Mouse (Mus musculus) forebrain, embryonic 13.5 days (tissue): Measurements from ENCODE around the gene Slc25a12. TPM values are rescaled to one million over a fixed set of nuclear protein-coding genes. Genes with fewer than 3 reads are reported as not detected.
"Not testable (repeated sequence)": the region's sequence is repeated elsewhere in the genome, so short reads cannot be mapped to it uniquely, and the experiment has no call there.

Experiments
- ATAC-seq: fragments of 200-750 bp; cut with Nextera tagmentation; 2 replicates; pipeline ENCODE4 v1.8.0; 2017
- H3K27ac ChIP-seq: fragments of 300-500 bp; sonication (generic); 2 replicates; pipeline ENCODE4 v1.5.1; 2015; ENCODE audit warnings: inconsistent platforms, mild to moderate bottlenecking, moderate library complexity
- H3K27me3 ChIP-seq: fragments of 300-500 bp; sonication (generic); 2 replicates; pipeline ENCODE4 v1.6.1; 2015; ENCODE audit warnings: mild to moderate bottlenecking, inconsistent platforms
- H3K36me3 ChIP-seq: fragments of 300-500 bp; sonication (generic); 2 replicates; pipeline ENCODE4 v1.6.1; 2015; ENCODE audit warnings: mild to moderate bottlenecking, inconsistent platforms; ENCODE audit not compliant: poor library complexity, severe bottlenecking
- H3K4me1 ChIP-seq: fragments of 300-500 bp; sonication (generic); 2 replicates; pipeline ENCODE4 v1.6.1; 2015; ENCODE audit warnings: inconsistent platforms
- H3K4me2 ChIP-seq: fragments of 300-500 bp; sonication (generic); 2 replicates; pipeline ENCODE4 v1.6.1; 2015; ENCODE audit warnings: inconsistent platforms, mild to moderate bottlenecking, moderate library complexity
- H3K4me3 ChIP-seq: fragments of 300-500 bp; sonication (generic); 2 replicates; pipeline ENCODE4 v1.5.1; 2015; ENCODE audit warnings: mild to moderate bottlenecking, inconsistent platforms
- H3K9ac ChIP-seq: fragments of 300-500 bp; sonication (generic); 2 replicates; pipeline ENCODE4 v1.6.1; 2015; ENCODE audit warnings: mild to moderate bottlenecking, inconsistent platforms
- H3K9me3 ChIP-seq: fragments of 300-500 bp; sonication (generic); replicated peaks from 2 replicates; pipeline ENCODE4 v1.6.1; 2016; ENCODE audit warnings: inconsistent platforms
- WGBS: fragments of 180-500 bp; shearing (Covaris S2); methylation state at CpG from one replicate; pipeline ENCODE4 v1.1.7; 2015; 5-methylcytosine and 5-hydroxymethylcytosine counted together
- polyA plus RNA-seq: library from polyadenylated mRNA; unstranded; fragments of >200 nt; fragmentation: Nextera tagmentation; extraction: Ambion mirVana; gene quantifications from 2 replicates; pipeline ENCODE4 v1.2.1, GENCODE M21; 2015

The Slc25a12 gene
- 63.3 and 66.5 TPM in 2 replicates for polyA plus RNA-seq

DNA sequence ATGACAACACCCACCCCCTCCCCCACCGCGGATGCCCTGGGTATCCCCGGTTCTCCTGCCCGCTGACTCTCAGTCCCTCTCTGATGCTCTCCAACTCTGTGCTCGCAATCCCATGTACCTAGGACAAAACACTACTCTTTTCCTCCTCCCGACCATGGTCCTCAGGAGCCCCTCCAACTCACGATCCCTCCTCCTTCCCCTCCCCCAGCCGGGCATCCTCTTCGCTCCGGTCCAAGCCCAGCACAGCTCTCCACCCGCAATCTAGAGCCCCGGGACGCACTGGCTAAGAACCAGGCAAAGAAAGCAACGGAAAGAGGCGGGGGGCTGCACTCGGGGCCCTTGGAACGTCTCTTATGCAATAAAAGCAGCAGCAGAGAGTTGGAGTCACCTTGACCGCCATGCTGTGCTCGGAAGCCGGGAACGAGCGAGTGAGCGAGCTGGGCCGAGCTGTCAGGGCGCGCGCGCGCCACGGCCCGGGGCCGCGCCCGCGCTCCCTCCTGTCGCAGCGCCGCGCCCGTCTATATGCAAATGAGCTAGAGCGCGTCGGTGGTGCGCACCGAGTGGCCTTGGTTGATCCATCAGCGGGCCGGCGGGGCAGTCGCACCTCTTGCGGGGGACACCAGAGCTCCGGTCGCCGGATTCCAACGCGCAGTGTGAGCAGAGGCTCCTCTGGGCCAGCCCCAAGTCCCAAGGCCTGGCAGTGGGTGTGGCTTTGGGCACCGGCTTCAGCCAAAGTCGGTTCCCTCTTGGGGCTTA, at the start of gene Slc25a12:
TSS of gene Slc25a12 (minus strand) at position 625 of the 756 bp plus-strand sequence.
- Histone ChIP-seq H3K27ac (peak within 1 kb of the TSS; percentile 74), H3K4me2 (peak within 1 kb of the TSS; percentile 62), H3K9me3 (no peaks in the 10 kb centered on the region), H3K4me1 (peaks cover 25% of the 10 kb centered on the region), H3K4me3 (peak within 1 kb of the TSS; percentile 60), H3K36me3 (peaks cover 1% of the 10 kb centered on the region; the same call in 1 of the 2 replicates), H3K27me3 (no peaks in the 10 kb centered on the region), H3K9ac (peak within 1 kb of the TSS; percentile 80)
- peak; percentile 94 for ATAC-seq
- under 1% methylated on average over 57 of the region's 57 CpGs for WGBS

- 92% methylated on average over 1 of the region's 1 CpGs for WGBS
- Histone ChIP-seq H3K4me1 (no peaks in the 10 kb centered on the region), H3K9me3 (no peaks in the 10 kb centered on the region), H3K4me2 (no peak overlapping the region), H3K36me3 (peaks cover 45% of the 10 kb centered on the region), H3K4me3 (no peak overlapping the region), H3K27me3 (no peaks in the 10 kb centered on the region), H3K9ac (no peak overlapping the region), H3K27ac (no peak overlapping the region)
- ATAC-seq = no peak
Measured at GRCm38 (mm10) chr2:71405613-71406012, 38.1 kb upstream of the Slc25a12 start.

DNA sequence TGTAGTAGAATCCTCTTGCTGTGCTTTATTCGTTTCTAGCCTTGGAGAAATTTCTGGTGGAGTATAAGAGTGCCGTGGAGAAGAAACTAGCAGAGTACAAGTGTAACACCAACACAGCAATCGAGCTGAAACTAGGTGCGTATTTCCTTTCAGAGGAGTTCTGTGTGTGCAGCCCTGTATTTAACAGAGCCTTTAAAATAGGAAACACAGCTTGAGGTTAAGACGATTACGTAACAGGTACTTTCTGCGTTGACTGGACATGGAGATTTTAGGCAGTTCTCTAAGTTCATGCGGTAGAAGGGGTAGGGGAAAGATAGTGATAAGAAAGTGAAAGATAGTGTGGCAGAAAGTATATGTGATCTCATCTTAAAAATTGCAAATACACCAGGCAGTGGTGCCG, 22.3 kb upstream of the Slc25a12 start:
- peak overlapping the region; percentile 85 for H3K9ac ChIP-seq

DNA sequence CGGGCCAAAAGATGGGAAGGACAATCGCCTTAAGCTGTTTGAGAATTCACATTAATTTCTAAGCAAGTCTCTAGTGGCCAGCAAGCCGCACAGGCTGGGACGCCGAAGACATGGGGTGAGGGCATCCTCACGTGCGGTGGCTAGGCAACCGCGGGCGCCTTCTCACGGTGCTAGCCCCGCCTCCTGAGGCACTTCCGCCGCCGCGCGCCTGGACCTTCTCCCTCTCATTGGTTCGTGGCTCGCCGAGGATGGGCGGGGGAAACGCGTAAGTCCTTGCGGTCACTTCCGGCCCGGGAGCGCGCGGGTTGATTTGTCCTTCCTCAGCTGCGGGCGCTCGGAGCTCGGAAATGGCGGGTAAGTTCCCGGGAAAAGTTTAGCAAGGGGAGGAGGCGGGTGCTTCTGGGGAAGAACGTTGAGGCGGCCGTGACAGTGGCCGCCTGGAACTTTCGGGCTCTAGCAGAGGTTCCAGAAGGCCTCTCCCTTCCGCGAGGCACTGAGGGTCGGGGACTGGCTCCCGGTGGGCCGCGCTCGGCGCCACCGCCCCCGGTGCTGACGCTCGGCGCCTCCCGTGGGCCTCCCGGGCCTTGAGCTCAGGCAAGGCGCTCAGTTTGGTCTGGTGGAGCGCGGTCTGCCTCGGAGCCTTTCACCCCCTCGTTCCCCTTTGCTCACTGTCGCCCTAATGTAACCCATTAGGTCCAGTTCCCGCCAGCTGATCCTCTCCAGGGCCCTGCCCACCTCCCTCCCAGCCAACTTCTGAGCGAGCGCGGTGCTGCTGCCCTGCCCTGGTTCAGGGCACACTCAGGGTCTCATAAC, 21.6 kb upstream of the Slc25a12 start, which contains the start of gene Hat1:
TSS of gene Hat1 (plus strand) at position 8 of the 813 bp plus-strand sequence.
- peak; percentile 100 for ATAC-seq
- no peaks in the 10 kb centered on the region for H3K27me3 ChIP-seq
- peaks cover 16% of the 10 kb centered on the region; the same call in 1 of the 2 replicates for H3K4me1 ChIP-seq
- peak within 1 kb of the TSS; percentile 51 for H3K27ac ChIP-seq
- H3K36me3 ChIP-seq = peaks cover 18% of the 10 kb centered on the region
- H3K4me2 ChIP-seq = peak within 1 kb of the TSS; percentile 73
- no peaks in the 10 kb centered on the region for H3K9me3 ChIP-seq
- peak within 1 kb of the TSS; percentile 85 for H3K4me3 ChIP-seq
- WGBS = under 1% methylated on average over 65 of the region's 66 CpGs
- peak within 1 kb of the TSS; percentile 85 for H3K9ac ChIP-seq

More for the DNA sequence above, 22.3 kb upstream of the Slc25a12 start:
- Histone ChIP-seq H3K4me1 (peaks cover 16% of the 10 kb centered on the region; the same call in 1 of the 2 replicates), H3K4me3 (peak overlapping the region; percentile 85), H3K9me3 (no peaks in the 10 kb centered on the region), H3K27ac (no peak overlapping the region), H3K36me3 (peaks cover 25% of the 10 kb centered on the region), H3K4me2 (peak overlapping the region; percentile 73), H3K27me3 (no peaks in the 10 kb centered on the region)
- WGBS = 66% methylated on average over 9 of the region's 9 CpGs
- no peak for ATAC-seq

GRCm38 (mm10) chr2:71387766-71388165, 20.2 kb upstream of the Slc25a12 start:
- Histone ChIP-seq H3K9me3 (no peaks in the 10 kb centered on the region), H3K36me3 (peaks cover 12% of the 10 kb centered on the region), H3K27me3 (no peaks in the 10 kb centered on the region), H3K4me1 (peaks cover 16% of the 10 kb centered on the region; the same call in 1 of the 2 replicates), H3K9ac (no peak overlapping the region), H3K4me2 (no peak overlapping the region), H3K4me3 (no peak overlapping the region), H3K27ac (no peak overlapping the region)
- no peak for ATAC-seq
- 95% methylated on average over 6 of the region's 6 CpGs for WGBS

DNA sequence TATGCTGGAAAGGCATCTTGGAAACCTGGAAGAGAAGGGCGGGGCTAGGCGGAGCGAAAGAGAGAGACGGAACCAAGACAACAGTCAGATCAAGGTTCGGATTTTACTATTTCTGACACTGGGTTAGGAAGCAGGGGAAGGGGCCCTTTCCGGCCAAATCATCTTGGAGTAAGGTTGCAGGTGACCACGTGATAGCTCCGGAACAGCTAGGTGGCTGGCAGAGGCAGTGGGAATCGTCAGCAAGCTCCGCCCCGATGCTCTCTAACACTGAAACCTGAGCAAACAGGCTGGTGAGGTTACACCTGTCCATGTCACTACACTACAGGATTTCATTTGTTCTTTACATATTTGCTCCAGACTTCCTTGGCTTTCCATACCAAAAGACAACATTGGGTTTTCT, 16.3 kb upstream of the Slc25a12 start:
- H3K4me2 ChIP-seq = no peak overlapping the region
- H3K9me3 ChIP-seq = no peaks in the 10 kb centered on the region
- 44% methylated on average over 11 of the region's 11 CpGs for WGBS
- no peaks in the 10 kb centered on the region for H3K27me3 ChIP-seq
- no peak overlapping the region for H3K9ac ChIP-seq
- H3K27ac ChIP-seq = no peak overlapping the region
- ATAC-seq = no peak
- no peak overlapping the region for H3K4me3 ChIP-seq
- peaks cover 5% of the 10 kb centered on the region; the same call in 1 of the 2 replicates for H3K4me1 ChIP-seq
- no peaks in the 10 kb centered on the region for H3K36me3 ChIP-seq

GRCm38 (mm10) chr2:71381962-71382361, 14.4 kb upstream of the Slc25a12 start:
- no peak overlapping the region for H3K27ac ChIP-seq
- no peak overlapping the region for H3K9ac ChIP-seq
- no peaks in the 10 kb centered on the region for H3K4me1 ChIP-seq
- no peak for ATAC-seq
- H3K4me2 ChIP-seq = no peak overlapping the region
- WGBS = 85% methylated on average over 4 of the region's 4 CpGs
- no peaks in the 10 kb centered on the region for H3K9me3 ChIP-seq
- no peak overlapping the region for H3K4me3 ChIP-seq
- no peaks in the 10 kb centered on the region for H3K36me3 ChIP-seq
- H3K27me3 ChIP-seq = no peaks in the 10 kb centered on the region

- Histone ChIP-seq H3K4me2 (no peak overlapping the region), H3K4me3 (no peak overlapping the region), H3K9me3 (no peaks in the 10 kb centered on the region), H3K36me3 (no peaks in the 10 kb centered on the region), H3K4me1 (no peaks in the 10 kb centered on the region), H3K27ac (no peak overlapping the region), H3K9ac (no peak overlapping the region), H3K27me3 (no peaks in the 10 kb centered on the region)
- ATAC-seq = no peak
- WGBS = 81% methylated on average over 5 of the region's 5 CpGs
Measured at GRCm38 (mm10) chr2:71377426-71377825, 9.9 kb upstream of the Slc25a12 start.

DNA sequence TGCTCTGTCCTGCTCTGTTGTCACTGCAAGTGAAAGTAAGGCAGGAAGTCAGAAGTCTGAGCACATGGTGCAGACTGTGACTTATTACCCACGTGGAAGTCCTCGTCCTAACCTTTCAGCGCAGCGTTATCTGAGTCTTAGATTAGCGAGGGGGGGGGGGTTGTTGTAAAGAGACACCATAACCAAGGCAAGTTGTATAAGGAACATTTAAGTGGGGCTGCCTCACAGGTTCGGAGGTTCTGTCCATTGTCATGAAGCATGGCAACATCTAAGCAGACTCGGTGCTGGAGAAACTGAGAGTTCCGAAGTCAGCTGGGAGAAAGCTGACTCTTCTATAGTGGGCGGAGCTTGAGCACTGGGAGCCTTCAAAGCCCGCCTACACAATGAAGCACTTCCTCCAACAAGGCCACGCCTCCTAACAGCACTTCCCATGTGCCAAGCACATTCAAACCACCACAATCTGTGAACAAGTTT, 8.9 kb upstream of the Slc25a12 start:
- Histone ChIP-seq H3K9me3 (no peaks in the 10 kb centered on the region), H3K9ac (no peak overlapping the region), H3K36me3 (no peaks in the 10 kb centered on the region), H3K4me3 (no peak overlapping the region), H3K27ac (no peak overlapping the region), H3K27me3 (no peaks in the 10 kb centered on the region), H3K4me2 (no peak overlapping the region), H3K4me1 (no peaks in the 10 kb centered on the region)
- ATAC-seq = no peak
- 51% methylated on average over 11 of the region's 11 CpGs for WGBS

GRCm38 (mm10) chr2:71374275-71375155, 7.0 kb upstream of the Slc25a12 start:
- Histone ChIP-seq H3K27me3 (no peaks in the 10 kb centered on the region), H3K4me3 (no peak overlapping the region), H3K9ac (no peak overlapping the region), H3K27ac (no peak overlapping the region), H3K4me2 (no peak overlapping the region), H3K4me1 (no peaks in the 10 kb centered on the region), H3K36me3 (no peaks in the 10 kb centered on the region), H3K9me3 (no peaks in the 10 kb centered on the region)
- no peak for ATAC-seq
- WGBS = 79% methylated on average over 8 of the region's 8 CpGs

- WGBS = 92% methylated on average over 4 of the region's 4 CpGs
- not testable (repeated sequence) for ATAC-seq, H3K4me2 ChIP-seq
Measured at GRCm38 (mm10) chr2:71372261-71372660, 4.7 kb upstream of the Slc25a12 start.

More at GRCm38 (mm10) chr2:71372261-71372660, 4.7 kb upstream of the Slc25a12 start:
- not testable (repeated sequence) for H3K9ac ChIP-seq, H3K27ac ChIP-seq, H3K4me1 ChIP-seq, H3K9me3 ChIP-seq, H3K36me3 ChIP-seq, H3K4me3 ChIP-seq, H3K27me3 ChIP-seq
